Mouse (Mus musculus) Patski (cell line): ENCODE results near the gene Gapdh. TPM values are rescaled to one million over a fixed set of nuclear protein-coding genes. Genes with fewer than 3 reads are reported as not detected.

Source experiments
- ATAC-seq: fragments of 100-300 bp; one replicate; pipeline ENCODE4 v1.8.0; 2021
- CTCF ChIA-PET: fragments of 350-600 bp; sonication (Branson Sonifier 250); formaldehyde crosslinking; loops from one replicate; lab custom pipeline; 2022; ENCODE audit warnings: inconsistent platforms; lab: Charles Lee
- POLR2A ChIA-PET: fragments of 350-600 bp; sonication (Branson Sonifier 250); formaldehyde crosslinking; loops from one replicate; lab custom pipeline; 2022; ENCODE audit warnings: antibody characterized with exemption, inconsistent platforms; lab: Charles Lee
- DNase-seq: peaks from one replicate; pipeline ENCODE4 v3.0.0-alpha.2; 2011; ENCODE audit warnings: low read depth, low spot score
- H3K27me3 ChIP-seq: fragments of 371-371 bp; one replicate; pipeline ENCODE4 v1.5.1; 2021
- CTCF ChIP-seq: fragments of 100-300 bp; IDR thresholded peaks from one replicate; pipeline ENCODE4 v1.5.1; 2021
- in situ Hi-C: fragments of 300-500 bp; cut with MboI; formaldehyde crosslinking; loops from 3 replicates; pipeline ENCODE4 v1.11.1; 2018; ENCODE audit warnings: low pct_unique_long_range_greater_than_20kb, mixed read lengths
- polyA plus RNA-seq: library from polyadenylated mRNA; unstranded; gene quantifications from one replicate; pipeline ENCODE4 v1.2.3, GENCODE M21; 2021

The Gapdh gene
- polyA plus RNA-seq, 1 experiment from 2014 or later: 889 TPM

GRCm38 (mm10) chr6:125160854-125161760, 5.2 kb downstream of the Gapdh start:
- TF ChIP-seq CTCF: no peak
- POLR2A ChIA-PET: interaction anchor here (0.9 to 1.5 kb wide), 5 partner anchors 10 to 95 kb away, joined by 3 to 5 read pairs (median 3); partner anchors contain the start of genes Mrpl51 and Ncapd2
- no peak for ATAC-seq
- H3K27me3 ChIP-seq: no peaks in the 10 kb centered on the region
- DNase-seq: no peak
- CTCF ChIA-PET: interaction anchor here (0.5 to 2.5 kb wide), 3 partner anchors 12 to 355 kb away, joined by 3 to 10 read pairs (median 3); no protein-coding TSS in a partner anchor
- in situ Hi-C loops: no loop called here

DNA sequence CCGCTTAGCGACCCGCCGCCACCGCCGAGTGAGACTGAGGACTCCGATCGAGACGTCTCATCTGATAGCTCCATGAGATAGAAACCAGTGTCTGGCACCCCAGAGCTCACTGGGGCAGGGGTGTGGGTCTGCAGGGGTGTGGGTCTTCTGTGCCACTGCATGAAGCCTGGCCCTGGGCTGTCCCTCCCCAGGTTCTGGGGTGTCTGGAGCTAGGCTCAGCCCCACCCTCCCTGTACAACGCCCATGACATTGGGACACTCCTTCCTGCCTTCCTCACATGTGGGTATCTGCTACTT, 5.8 kb downstream of the Gapdh start:
- CTCF ChIA-PET: interaction anchor here (0.5 to 2.5 kb wide), 2 partner anchors 11 to 354 kb away, joined by 3 to 10 read pairs; no protein-coding TSS in a partner anchor
- TF ChIP-seq CTCF: no peak
- no peaks in the 10 kb centered on the region for H3K27me3 ChIP-seq
- in situ Hi-C loops: no loop called here
- ATAC-seq (no peak), DNase-seq (no peak)
- POLR2A ChIA-PET: interaction anchor here (0.9 to 1.4 kb wide), 4 partner anchors 13 to 96 kb away, joined by 3 to 5 read pairs (median 4); partner anchors contain the start of genes Mrpl51 and Ncapd2

DNA sequence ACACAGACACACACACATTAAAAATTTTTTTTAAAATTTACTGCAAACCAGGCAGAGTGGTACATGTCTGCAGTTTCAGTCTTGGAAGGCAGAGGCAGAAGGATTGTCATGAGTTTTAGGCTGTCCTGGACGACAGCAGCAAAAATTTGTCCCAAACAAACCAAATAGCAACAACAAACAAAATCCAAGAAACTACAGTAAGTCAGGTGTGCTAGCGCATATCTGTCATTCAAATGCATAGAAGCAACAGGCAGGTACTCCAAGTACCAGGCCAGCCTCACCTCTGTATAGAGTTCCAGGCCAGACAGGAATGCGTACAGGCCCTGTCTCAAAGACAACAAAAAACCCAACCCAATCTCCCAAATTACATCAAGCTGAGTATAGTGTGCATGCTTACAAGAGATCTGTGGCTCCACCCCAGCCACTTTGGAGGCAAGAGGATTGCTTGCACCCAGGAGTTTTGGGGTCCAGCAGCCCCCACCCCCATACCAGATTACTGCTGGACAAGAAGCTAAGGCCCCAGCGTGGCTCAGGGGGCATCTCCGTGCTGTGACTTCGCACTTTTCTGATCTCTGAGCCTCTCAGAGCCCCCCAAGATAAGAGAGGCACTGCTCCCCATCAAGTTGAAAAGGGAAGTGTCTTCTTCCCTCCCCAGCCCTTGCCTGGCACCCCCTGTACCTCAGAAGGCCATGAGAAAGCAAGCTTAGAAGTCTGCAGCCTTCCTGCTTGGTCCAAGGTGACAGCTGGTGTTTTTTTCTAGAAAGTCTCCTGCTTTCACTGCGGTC, 6.3 kb downstream of the Gapdh start:
- ChIA-PET CTCF (interaction anchor here (2.5 kb wide), 1 partner anchor 11 kb away, joined by 10 read pairs; no protein-coding TSS in a partner anchor), POLR2A (interaction anchor here (0.9 to 1.4 kb wide), 3 partner anchors 12 to 31 kb away, joined by 3 to 5 read pairs (median 3); partner anchors contain the start of genes Mrpl51 and Ncapd2)
- no peaks in the 10 kb centered on the region for H3K27me3 ChIP-seq
- DNase-seq: no peak
- no peak for ATAC-seq
- no peak for TF ChIP-seq CTCF
- in situ Hi-C loops: loop anchor here (5.0 kb wide), 1 partner anchor 112 kb away; no protein-coding TSS in a partner anchor

DNA sequence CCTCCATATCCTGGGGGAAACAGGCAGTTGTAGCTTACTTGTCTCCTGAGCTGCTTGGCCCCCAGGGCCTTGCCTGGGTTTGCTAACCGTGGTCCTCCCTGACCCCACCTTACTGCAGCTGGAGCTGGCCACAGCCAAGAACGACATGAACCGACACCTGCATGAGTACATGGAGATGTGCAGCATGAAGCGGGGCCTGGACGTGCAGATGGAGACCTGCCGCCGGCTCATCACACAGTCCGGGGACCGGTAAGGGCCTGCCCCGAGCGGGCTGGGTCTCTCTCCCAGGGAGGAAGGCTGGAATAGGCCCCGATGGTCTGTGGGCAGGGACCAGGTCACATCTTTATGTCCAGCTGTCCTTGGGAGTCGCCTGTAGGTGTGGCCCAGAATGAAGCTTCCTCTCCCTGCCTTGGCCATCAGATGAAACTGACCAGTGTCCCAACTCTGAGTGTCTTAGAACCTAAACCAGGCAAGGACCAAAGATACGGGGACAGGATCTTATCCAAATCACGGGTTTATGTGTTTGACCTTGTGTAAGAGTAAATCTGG, 7.2 kb downstream of the Gapdh start:
- no peak for ATAC-seq
- no peak for DNase-seq
- in situ Hi-C loops: loop anchor here (5.0 kb wide), 1 partner anchor 113 kb away; no protein-coding TSS in a partner anchor
- no peaks in the 10 kb centered on the region for H3K27me3 ChIP-seq
- POLR2A ChIA-PET: no interaction called here
- CTCF ChIA-PET: no interaction called here
- TF ChIP-seq CTCF: no peak

- TF ChIP-seq CTCF: no peak
- ChIA-PET POLR2A (no interaction called here), CTCF (interaction anchor here (1.1 to 1.4 kb wide), 3 partner anchors 10 to 37 kb away, joined by 3 to 4 read pairs (median 3); partner anchors contain the start of gene Gapdh)
- in situ Hi-C loops: loop anchor here (5.0 kb wide), 1 partner anchor 115 kb away; no protein-coding TSS in a partner anchor
- no peak for DNase-seq
- ATAC-seq: no peak
- no peaks in the 10 kb centered on the region for H3K27me3 ChIP-seq
Measured at GRCm38 (mm10) chr6:125156903-125157614, 9.2 kb downstream of the Gapdh start.

GRCm38 (mm10) chr6:125156491-125156890, 9.8 kb downstream of the Gapdh start:
- DNase-seq (no peak), ATAC-seq (no peak)
- ChIA-PET CTCF (interaction anchor here (1.1 kb wide), 1 partner anchor 13 kb away, joined by 3 read pairs; no protein-coding TSS in a partner anchor), POLR2A (no interaction called here)
- in situ Hi-C loops: loop anchor here (5.0 kb wide), 1 partner anchor 116 kb away; no protein-coding TSS in a partner anchor
- no peak for TF ChIP-seq CTCF
- no peaks in the 10 kb centered on the region for H3K27me3 ChIP-seq

GRCm38 (mm10) chr6:125155262-125155661, 11.0 kb downstream of the Gapdh start:
- no peak for TF ChIP-seq CTCF
- in situ Hi-C loops: loop anchor here (5.0 kb wide), 1 partner anchor 117 kb away; no protein-coding TSS in a partner anchor
- ATAC-seq (no peak), DNase-seq (no peak)
- H3K27me3 ChIP-seq: no peaks in the 10 kb centered on the region
- POLR2A ChIA-PET: interaction anchor here (0.6 kb wide), 1 partner anchor 9 kb away, joined by 3 read pairs; no protein-coding TSS in a partner anchor
- CTCF ChIA-PET: interaction anchor here (1.0 kb wide), 2 partner anchors 8 to 113 kb away, joined by 3 read pairs; no protein-coding TSS in a partner anchor

DNA sequence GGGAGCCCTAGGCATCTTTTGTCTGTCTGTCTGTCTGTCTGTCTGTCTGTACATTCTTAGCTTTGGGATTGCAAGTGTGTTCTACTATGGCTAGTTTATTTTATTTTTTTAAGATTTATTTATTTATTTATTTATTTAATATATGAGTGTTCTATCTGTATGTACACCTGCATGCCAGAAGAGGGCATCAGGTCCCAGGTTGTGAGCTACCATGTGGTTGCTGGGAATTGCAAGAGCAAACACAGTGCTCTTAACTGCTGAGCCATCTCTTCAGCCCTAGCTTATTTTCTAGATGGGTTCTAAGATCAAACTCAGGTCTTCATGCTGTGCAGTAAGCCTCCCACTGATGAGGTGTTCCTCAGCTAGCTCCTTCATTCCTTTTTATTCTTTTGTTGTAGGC, 11.7 kb downstream of the Gapdh start:
- in situ Hi-C loops: no loop called here
- DNase-seq (no peak), ATAC-seq (no peak)
- H3K27me3 ChIP-seq: no peaks in the 10 kb centered on the region
- TF ChIP-seq CTCF: no peak
- ChIA-PET CTCF (interaction anchor here (0.6 to 1.5 kb wide), 5 partner anchors 16 to 373 kb away, joined by 3 to 10 read pairs (median 6); no protein-coding TSS in a partner anchor), POLR2A (interaction anchor here (1.3 kb wide), 1 partner anchor 12 kb away, joined by 5 read pairs; the partner anchor contains the start of gene Gapdh)

DNA sequence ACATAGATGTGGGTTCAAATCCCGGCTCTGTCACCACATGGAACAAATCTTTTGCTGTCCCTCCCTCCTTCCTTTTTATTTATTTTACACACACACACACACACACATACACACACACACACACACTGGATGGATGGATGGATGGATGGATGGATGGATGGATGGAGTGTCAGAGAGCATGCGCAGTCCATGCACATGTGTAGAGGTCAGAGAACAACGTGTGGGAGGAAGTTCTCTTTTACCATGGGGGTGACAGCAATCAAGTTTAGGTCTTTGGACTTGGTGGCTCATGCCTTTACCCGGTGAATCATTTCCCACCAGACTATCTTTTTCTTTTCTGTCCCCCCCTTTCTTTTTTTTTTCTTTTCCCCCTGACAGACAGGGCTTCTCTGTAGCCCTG, 12.6 kb downstream of the Gapdh start:
- in situ Hi-C loops: no loop called here
- ATAC-seq (no peak), DNase-seq (no peak)
- TF ChIP-seq CTCF: no peak
- H3K27me3 ChIP-seq: no peaks in the 10 kb centered on the region
- ChIA-PET POLR2A (interaction anchor here (1.3 kb wide), 1 partner anchor 12 kb away, joined by 5 read pairs; the partner anchor contains the start of gene Gapdh), CTCF (interaction anchor here (0.5 to 1.5 kb wide), 4 partner anchors 16 to 446 kb away, joined by 3 to 10 read pairs (median 5); no protein-coding TSS in a partner anchor)
